Mouse (Mus musculus) left cerebral cortex, adult 18-20 months (tissue): Measurements from ENCODE around the gene Slc35g3. TPM values are rescaled to one million over a fixed set of nuclear protein-coding genes. Genes with fewer than 3 reads are reported as not detected.

ENCODE experiments used
- DNase-seq, 2 experiments: peaks; one replicate each; pipeline ENCODE4 v3.0.0; 2021 to 2022; ENCODE audit warnings: low spot score in 2 of 2, mixed read lengths in 1 of 2
- total RNA-seq, 2 experiments: library from RNA; stranded (reverse); gene quantifications; 2 replicates each; pipeline ENCODE4 v1.2.3; 2021

Gene Slc35g3
- total RNA-seq, 2 experiments from 2014 or later, result not detected

DNA sequence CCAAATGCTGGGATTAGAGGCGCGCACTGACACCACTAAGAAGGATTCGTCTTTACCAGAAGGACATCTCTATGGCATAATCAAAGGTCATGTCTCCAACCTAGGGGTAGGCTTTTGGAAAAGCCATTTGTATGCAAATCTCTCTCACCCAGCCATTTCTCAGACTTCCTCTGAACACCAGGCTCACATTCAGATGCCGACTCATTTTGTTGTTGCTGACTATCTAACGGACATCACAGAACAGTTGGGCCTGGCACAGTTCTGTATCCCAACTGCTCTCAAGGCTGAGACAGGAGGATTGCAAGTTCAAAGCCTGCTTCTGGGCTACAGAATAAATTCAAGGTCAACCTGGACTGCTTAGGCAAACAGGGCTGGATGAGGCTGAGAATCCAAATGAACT is 25.5 kb upstream of the Slc35g3 start:
- DNase-seq, result no peak

DNA sequence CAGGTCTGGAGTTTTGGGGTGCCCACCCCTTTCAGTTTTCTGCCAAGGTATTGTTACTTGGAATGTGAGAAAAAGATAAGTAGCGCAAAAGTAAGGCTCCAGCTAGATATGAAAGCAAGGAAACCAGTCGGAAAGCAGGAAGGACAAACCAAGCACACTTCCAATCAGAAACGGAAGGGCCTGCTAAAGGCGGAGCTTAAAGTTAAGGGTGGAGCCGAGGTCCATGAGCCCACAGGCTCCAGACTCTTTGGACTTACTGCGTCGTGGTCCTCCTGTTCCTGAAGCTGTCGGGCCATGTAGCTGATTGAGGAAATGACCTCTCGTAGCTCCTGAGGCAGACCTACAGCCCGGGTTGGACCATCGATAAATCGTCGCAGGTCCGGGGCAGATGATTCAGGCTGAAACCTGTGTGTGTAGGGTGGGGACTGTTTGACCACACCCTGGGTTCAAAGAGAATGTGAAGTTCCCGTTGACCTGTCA is 23.1 kb upstream of the Slc35g3 start:
- DNase-seq, result no peak

DNA sequence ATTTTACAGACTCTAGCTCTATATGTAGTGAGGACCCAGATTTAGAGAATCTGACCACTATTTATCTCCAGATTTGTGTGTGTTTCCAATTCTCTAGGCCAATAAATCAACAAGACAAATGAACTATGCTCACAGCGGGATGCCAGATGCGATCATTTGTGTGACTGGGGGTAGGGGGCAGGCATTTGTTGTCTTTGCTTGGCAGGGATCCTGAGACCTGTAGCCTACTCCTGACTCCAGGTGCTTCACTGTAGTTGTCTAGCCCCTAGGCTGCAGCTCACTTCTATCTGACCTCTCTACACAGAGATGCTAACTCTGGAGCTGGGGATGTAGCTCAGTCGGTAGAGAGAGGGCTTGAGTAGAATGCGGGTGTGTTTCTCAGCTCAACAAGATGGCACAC is 20.1 kb upstream of the Slc35g3 start:
- DNase-seq, result no peak

DNA sequence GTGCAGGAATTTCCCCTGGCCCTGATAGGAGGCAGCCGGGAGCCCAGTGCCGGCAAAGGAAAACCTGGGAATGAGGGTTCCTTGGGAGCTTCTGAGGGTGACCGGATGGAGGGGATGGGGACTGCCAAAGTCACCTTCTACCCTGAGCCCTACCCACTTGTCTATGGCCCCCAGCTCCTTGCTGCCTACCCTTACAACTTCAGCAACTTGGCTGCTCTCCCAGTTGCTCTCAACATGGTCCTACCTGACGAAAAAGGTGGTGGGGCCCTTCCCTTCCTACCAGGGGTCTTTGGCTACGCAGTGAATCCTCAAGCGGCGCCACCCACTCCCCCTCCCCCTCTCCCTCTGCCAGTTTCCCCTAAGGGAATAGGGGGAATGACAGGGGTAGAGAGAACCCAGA is 17.2 kb upstream of the Slc35g3 start:
- DNase-seq, result no peak

DNA sequence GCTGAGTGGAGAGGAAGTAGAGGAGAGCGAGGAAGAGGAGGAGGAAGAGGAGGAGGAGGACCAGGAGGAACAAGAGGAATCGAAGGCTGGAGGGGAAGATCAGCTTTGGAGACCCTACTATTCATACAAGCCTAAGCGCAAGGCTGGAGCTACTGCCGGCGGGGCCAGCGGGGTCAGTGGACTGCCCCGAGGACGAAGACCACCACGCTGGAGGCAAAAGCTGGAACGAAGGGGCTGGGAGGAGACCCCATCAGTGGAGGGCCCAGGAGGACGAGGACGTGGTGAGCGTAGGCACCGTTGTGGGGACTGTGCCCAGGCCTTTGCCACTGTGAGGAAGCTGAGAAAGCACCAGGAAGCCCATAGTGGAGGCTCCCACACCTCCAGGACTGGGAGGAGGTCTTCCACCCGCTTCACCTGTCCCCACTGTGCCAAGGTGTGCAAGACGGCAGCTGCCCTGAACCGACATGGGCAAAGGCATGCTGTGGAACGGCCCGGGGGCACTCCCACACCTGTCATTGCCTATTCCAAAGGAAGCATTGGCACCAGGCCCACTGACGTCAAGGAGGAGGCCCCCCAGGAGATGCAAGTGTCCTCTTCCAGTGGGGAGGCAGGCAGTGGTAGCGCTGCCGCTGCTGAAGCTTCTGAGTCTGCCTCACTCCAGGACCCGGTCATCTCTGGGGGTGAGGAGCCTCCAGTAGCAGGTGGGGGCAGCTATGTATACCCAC is 16.7 kb upstream of the Slc35g3 start:
- DNase-seq, result no peak

DNA sequence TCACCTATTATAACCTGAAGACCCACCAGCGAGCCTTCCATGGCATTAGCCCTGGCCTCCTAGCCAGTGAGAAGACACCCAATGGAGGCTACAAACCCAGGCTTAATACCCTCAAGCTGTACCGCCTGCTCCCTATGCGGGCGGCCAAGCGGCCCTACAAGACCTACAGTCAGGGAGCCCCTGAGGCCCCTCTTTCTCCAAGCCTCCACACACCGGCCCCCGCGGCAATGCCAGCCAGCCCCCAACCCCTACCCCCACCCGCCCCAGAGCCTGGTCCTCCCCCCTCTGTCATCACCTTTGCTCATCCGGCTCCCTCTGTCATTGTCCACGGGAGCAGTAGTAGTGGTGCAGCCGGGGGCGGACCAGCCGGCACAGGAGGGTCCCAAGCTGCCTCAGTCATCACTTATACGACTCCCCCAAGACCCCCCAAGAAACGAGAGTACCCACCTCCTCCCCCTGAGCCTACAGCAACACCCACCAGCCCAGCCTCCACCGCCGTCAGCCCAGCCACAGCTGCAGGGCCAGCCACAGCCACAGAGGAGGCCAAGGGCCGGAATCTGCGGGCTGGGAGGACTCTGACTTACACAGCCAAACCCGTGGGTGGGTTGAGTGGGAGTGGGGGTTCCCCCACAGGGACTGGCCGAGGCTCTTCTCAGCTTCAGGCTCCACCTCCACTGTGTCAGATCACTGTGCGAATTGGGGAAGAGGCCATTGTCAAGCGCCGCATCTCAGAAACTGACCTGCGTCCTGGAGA is 15.9 kb upstream of the Slc35g3 start:
- no peak for DNase-seq

DNA sequence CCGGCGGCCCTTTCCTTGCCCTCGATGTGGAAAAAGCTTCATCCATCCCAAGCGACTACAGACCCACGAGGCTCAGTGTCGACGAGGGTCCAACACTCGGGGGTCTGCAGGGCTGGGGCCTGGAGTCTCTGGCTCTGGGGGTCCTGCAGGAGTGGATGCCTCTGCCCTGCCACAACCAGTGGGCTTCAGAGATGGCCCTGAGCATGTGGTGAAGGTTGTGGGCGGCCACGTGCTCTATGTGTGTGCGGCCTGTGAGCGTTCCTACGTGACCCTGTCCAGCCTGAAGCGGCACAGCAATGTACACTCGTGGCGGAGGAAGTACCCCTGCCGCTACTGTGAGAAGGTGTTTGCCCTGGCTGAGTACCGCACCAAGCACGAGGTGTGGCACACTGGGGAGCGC is 14.7 kb upstream of the Slc35g3 start:
- no peak for DNase-seq

DNA sequence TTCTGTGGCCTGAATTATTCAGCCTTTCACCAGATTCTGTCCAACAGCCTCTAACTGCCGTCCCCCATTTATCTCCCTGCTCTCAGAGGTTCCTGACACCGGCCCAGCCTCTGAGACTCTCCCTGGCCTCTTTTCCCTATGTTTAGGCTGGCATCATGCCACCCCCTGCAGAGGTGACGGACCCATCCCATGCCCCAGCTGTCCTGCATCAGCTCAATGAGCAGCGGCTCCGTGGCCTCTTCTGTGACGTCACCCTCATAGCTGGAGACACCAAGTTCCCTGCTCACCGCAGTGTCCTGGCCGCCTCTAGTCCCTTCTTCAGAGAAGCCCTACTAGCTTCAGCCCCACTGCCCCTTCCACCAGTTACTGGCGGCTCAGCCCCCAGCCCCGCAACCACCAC is 13.9 kb upstream of the Slc35g3 start:
- no peak for DNase-seq

DNA sequence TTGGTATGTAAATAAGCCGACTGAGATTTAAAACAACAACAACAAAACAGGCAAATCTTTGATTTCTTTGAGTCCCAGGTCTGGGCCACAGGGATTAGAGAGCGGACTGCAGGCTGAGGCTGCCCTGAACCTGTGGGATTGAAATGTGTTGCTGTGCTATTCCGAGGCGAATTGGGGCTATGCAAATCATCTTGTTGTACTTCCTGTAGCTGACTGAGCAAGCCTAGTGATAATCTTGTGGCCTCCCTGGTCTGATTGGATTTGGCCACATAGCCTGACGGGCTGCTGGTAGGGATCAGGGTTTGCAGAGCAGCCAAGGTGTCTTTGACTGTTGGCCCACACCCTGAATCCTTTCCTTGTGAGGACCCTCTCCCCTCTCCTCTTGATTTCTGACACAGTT is 13.2 kb upstream of the Slc35g3 start:
- no peak for DNase-seq

DNA sequence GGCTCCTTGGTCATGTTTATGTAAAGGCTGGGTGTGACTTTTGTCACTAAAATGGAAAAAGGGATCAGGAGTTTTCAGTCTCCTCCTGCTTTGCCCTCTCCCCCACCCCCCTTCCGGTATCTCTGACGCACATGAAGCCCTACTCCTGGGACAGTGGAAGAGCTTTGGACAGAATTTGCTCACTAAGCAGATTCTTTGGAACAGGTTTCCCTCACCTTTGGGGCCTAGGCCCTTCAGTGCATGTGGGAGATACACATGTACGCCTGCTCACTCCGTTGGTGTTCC is 5.8 kb upstream of the Slc35g3 start:
- no peak for DNase-seq

DNA sequence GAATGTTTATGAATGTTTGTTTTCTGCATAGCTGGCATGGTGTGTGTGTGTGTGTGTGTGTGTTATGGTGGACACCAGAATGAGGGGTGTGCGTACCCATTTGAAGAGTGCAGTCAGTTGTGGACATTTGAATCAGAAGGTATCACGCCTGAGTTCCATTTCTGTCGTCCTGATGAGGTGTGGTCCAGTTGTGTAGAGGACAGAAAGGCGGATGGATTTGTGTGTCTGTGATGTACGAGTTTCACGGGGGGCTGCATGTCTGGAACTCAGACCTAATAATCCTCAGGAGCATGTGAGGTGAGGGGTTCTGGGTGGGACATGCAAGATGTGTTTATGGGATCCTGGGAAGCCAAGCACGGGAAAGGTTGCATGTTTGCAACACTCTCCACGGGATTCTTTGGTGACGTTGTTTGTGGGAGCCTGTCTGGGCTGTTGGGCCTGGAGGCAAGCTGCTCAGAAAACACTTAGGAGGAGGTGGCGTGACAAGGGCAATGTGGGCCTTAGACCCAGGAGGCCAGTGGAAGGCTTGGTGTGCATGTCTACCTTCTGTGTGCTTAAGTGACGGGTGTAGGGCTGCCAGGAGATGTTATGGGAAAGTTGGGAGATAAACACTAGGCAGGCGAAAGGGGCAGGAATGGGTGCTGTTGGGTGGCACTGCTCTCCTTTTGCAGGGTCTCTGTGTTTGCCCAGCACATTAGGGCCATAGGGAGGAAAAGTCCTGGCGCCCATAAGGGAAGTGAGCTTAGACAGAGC is 5.3 kb upstream of the Slc35g3 start:
- DNase-seq, result no peak

DNA sequence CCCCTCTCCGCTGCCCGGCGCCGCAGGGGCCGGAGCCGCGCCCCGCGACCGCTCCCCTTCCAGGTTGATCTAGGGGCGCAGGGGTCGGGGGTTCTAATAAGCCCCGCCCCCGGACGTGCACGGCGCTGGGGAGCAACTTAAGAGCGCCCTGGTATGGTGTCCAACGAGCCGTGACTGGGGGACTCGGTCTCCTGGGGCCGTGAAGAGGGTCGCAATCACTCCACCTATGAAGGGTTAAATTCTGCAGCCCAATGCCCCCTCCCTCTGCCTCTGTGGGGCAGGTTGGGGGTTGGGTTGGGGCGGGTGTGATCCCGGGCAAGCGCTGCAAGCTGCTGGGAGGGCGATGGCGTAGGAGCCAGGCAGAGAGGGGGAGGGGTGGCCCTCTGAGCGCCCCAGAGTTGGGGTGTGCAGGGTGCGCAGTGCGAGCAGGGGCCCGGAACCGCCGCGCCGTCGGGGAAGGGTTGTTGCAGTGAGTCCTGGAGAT is 4.4 kb upstream of the Slc35g3 start:
- DNase-seq, result peak; percentile 61 to 77

DNA sequence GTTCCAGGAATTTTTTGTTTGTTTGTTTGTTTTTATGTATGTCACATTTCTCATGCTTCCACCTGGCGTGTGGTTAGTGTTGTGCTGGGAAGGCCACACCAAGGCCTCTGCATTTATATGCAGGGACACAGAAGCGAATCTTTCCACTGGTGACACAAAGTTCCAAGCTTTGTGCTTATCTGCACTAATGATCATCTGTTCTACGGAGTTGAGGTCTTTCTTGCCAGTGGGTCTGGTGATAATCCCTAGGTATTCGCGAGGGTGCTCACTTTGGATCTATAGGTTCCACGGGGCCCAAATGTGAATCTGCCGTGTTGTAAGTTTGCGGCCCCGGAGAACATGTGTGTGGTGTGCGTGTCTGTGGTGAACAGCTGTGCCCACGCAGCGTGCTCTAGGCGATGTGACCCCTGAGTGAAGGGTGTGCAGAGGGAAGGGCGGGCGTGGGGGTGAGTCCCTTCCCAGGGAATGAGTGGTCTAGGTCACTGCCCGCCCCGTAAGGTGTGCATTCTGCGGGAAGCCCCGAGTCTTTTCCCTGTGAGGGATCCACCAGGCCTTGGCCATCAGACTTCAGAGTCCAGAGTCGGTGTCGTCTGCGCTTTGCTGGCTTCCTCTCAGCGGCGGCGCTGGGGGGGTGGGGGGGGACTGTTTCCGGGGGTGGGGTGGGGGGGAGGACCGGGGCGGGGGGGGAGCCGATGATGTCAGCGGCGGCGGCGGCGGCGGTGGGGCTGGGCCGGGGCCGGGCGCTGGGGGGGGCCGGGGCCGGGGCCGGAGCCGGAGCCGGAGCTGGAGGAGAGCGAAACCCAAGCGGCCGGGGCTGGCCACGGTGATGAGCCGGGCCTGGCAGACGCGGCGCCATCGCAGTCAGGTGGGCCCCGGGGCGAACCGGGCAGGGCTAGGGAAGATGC is 3.7 kb upstream of the Slc35g3 start, which contains the start of gene Zbtb4:
TSS of gene Zbtb4 (plus strand) at position 692 of the 905 bp plus-strand sequence.
- no peak for DNase-seq

DNA sequence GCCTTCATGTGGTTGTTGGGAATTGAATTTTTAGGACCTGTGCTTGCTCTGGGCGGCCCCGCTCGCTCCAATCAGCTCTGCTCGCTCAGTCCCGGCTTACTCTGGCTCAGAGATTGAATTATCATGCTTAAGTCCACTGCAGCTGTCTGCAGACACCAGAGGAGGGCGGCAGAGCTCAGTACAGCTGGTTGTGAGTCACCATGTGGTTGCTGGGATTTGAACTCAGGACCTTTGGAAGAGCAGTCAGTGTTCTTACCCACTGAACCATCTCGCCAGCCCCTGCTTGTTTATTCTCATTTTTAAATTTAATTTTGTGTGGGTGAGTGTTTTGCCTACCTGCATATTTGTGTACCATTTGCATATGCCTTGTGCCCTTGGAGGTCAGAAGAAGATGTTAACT is 1.8 kb upstream of the Slc35g3 start:
- no peak for DNase-seq

DNA sequence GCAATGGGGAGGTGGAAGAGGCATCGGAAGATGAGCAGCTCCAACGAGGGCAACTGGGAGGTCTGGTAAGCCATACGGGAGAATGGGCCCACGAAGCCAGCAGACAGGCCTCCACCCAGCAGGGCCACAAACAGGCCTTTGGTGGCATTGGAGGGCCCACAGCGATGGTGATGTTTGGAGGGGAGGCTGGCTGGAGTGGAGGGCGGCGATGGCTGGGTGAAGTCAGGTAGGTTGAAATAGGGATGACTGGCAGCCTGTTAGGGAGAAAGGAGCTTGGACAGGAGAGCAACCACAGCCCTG is 917 bp downstream of the Slc35g3 start:
- DNase-seq, result no peak

DNA sequence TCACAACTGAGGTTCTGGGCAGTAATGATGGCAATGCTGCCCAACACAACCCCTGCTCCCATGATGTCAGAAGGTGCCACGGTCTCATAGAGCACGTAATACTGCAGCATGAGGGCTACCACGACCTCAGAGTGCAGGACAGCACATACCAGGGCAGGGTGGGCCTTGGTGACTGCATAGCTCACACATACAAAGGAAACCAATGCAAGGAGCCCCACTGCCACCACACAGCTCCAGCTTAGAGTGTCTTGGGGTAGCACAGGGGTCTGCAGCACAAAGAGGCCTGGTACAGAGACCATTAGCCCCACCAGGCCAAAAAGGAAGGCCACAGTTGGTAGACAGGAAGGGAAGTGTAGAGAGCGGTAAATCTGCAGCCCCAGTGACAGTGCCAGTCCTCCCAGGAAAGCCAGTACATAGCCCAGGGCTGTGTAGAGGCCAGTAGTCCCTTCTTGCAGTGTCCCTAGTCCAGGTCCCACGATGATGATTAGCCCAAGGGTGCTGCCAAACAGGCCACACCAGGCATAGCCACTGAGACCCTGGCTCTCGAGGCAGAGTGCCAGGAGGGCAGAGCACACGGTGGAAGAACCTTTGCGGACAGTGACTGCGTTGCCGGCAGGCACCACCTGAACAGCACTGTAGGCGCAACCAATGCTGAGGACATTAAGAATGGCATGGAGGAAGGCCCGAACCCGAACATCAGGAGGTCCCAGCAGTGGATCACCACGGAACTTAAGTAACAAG is 1.4 kb downstream of the Slc35g3 start:
- no peak for DNase-seq

DNA sequence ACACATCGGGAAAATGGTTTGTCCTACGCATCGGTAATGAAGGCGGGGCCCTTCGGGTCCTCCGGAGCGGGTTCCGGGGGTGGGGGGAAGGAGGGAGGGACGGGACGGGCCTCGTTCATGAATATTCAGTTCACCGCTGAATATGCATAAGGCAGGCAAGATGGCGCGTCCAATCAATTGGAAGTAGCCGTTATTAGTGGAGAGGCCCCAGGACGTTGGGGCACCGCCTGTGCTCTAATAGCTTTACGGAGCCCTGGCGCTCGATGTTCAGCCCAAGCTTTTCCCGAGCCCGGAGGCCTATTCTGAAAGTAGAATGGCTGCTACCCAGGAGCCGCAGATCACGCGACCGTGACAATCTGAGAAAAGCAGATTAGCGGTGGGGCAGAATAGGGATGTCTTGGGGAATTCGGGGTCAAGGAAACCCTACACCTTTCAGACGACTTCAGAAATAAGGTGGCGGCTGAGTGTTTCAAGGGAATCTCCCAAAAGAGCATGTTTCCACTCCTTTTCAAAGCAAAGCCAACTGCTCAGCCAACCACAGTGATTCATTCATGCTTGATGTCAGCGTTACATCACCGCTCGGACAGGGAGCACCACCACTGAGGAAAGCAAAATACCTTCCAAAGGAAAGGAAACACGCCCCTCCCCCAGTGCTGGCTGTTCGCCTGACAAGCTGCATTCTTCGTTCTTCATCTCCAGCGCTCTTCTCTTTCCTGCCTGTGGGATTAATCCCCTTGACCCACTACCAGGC is 2.6 kb downstream of the Slc35g3 start:
- peak; percentile 87 to 90 for DNase-seq

DNA sequence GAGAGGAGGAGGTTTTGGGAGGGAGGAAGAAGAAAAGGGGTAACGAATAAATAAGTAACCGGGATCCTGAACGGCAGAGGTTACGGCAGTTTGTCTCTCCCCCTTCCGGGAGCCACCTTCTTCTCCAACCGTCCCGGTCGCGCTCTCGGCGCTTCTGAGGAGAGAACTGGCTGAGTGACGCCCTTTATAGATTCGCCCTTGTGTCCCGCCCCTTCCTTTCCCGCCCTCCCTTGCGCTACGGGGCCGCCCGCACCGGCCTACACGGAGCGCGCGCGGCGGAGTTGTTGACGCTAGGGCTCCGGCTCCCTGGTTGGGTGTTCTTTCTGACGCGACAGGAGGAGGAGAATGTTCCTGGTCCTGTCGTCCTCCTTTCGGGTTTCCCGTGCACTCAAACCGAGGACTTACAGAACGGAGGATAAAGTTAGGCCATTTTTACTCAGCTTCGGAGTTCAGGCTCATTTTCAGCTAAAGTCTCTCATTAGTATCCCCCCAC is 3.2 kb downstream of the Slc35g3 start, which contains the start of gene Polr2a:
TSS of gene Polr2a (minus strand) at position 160 of the 493 bp plus-strand sequence.
- DNase-seq, result peak; percentile 94 to 98

DNA sequence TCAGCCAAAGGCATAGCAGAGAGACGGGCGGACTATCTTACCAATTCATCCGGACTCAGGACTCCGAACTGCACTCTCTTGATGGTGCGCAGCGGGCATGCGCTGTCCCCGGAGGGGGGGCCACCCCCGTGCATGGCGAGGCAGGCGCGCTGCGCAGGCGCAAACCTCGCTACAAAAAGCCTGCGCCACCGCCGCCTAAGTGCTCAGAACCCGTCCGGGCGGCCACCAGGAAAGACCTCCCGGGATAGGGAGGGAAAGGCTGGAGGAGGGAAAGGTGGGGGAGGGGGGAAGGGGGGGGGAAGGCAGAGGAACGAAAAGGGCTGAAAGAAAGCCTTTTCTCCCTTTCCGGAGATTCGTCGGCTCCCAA is 3.7 kb downstream of the Slc35g3 start:
- DNase-seq, result peak; percentile 97
